Mouse (Mus musculus) urinary bladder, adult 2 months (tissue): ENCODE data around the gene Magi1. TPM values are rescaled to one million over a fixed set of nuclear protein-coding genes. Genes with fewer than 3 reads are reported as not detected.

Source experiments
- DNase-seq: peaks from one replicate; pipeline ENCODE4 v3.0.0; 2022; ENCODE audit warnings: low spot score
- polyA plus RNA-seq: library from polyadenylated mRNA; depleted of rRNA; stranded (reverse); fragments of >200 nt; gene quantifications from 2 replicates; pipeline ENCODE4 v1.2.3, GENCODE M21; 2012

The Magi1 gene
- polyA plus RNA-seq, 1 experiment, result 9.6 TPM

- no peak for DNase-seq
Observed at GRCm38 (mm10) chr6:94116434-94117432, 167.0 kb downstream of the Magi1 start.

- no peak for DNase-seq
Observed at GRCm38 (mm10) chr6:94111833-94112232, 171.9 kb downstream of the Magi1 start.

DNA sequence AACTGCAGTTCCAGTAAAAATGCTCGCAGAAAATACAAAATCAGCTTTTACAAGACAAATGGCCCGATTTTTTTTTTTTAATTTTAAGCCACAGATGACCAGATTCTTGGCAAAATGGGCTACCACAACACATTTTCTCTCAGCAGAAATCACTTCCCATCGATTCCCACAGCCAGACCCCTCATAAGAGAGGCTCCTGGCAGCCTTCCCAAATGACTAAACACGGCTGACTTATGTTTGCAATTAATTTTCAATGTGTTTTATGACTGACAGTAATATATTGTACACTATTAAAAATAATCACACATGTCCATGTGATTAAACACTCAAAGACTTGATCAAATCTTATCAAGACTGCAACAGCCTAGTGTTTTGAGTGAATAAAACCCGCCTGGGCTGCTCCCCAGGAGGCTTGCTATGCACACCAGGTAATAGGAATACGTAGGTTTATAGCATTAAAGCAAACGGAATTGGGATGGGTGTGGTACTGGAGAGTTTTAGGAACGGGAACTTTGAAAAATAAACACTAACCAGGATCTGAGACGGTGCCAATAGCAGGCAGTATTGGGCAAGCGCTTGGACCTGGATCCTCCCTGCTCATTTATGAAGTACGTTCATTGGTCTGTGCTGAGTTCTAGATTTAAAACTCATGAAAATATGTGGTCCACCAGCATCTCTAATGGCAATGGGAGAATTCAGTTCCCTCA lies 176.2 kb downstream of the Magi1 start:
- no peak for DNase-seq

DNA sequence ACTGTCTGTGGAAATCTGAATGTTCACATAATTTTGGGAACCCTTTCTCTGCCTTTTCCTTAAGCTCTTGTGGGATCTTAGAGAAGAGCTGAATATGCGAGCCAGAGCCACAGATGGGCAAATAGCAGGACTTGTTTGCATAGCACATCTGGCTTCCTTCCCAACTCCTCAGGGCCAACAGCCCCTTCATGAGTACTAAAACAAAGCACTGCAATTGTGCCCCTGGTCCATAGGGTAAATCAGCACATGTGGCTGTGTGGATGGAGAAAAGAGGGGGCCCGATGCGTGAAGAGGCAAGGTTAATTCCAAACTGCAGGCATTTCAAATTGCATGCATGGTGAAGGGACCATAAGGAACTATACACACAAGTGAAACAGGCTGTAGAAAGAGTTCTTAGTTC lies 180.1 kb downstream of the Magi1 start:
- DNase-seq, result no peak

- DNase-seq, result no peak
Observed at GRCm38 (mm10) chr6:94101256-94101655, 182.5 kb downstream of the Magi1 start.

DNA sequence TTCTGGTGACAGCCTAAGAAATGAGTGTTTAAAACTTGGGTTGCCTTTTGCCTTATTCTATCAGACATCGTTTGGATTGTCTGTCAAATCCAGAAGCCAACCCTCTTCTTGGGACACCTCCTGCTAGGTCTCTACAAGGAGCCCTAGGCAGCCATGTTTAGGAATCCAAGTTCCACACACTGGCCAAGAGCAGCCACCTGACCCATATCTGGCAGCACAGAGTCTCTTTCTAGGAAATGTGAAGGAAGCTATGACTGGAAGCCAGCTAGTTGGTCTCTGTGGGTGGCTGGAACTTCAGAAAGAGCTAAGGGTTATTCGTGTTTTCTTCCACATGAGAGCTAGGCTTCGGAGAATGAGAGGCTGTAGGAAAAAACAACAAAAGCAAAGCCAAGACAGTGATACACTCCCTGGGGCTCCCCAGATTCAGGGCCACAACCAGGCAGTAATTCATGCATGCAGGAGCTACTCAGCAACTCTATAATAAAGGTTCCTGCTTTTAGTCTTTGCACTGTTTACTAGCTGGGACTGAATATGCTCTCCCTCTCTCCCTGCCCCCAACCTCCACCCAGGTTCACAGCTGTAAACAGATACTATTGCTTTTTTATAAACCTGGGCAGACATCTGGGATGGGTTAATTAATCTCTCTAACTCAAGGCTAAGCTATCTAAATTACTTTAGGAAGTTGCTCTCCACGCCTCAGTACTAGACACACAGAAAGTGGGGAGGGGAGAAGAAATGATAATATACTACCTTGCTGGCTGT lies 188.6 kb downstream of the Magi1 start:
- no peak for DNase-seq

DNA sequence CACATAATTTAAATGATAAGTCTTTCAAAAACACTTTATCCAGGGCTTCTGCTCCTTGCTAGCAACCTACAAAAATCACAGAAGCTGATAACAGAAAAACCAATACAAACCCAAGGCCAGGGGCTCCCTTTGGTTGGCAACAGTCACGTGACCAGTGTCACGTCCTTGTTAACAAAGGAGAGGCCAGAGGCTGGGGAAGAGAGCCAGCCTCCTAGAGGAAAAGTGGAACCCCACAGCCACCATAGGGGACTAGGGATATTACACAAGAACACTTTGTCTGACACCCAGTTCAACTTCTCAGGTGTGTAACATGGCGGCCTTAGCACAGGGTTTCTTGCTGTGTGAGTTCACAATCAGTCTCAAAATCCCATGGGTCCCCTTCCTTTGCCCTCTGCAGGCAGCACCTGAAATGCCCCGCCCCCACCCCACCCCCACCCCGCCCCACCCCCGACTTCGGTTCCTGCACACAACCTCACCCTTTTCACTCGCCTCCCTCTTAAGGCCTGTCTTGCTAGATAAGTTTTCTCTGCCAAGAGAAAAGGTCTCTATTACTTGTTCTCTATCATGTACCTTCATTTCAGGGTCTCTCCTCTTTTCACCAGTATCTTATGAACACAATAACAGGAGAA lies 190.6 kb downstream of the Magi1 start:
- DNase-seq, result no peak

- DNase-seq, result no peak
Observed at GRCm38 (mm10) chr6:94092500-94092899, 191.2 kb downstream of the Magi1 start.

- DNase-seq, result no peak
Observed at GRCm38 (mm10) chr6:94086855-94087254, 196.9 kb downstream of the Magi1 start.

DNA sequence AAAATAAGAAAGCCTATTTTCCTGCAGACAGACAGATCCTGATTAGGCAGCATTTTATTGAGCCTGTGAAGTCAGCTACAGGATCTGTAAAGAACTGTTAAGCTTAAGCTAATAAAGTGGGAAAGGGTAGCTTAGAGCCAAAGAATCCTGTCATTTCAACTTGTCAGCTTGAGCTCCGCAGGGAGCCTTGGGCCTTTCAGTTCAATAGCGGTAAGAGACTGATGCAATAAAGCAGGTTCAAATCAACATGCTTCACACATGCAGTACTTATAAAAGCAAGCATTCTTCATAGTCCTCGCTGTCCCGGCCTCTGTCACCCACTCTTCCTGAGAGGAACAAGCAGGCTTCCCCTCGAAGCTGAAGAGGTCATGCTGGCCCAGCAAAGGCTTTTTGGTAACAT lies 199.0 kb downstream of the Magi1 start:
- no peak for DNase-seq

GRCm38 (mm10) chr6:94083459-94083858 lies 200.3 kb downstream of the Magi1 start:
- no peak for DNase-seq

DNA sequence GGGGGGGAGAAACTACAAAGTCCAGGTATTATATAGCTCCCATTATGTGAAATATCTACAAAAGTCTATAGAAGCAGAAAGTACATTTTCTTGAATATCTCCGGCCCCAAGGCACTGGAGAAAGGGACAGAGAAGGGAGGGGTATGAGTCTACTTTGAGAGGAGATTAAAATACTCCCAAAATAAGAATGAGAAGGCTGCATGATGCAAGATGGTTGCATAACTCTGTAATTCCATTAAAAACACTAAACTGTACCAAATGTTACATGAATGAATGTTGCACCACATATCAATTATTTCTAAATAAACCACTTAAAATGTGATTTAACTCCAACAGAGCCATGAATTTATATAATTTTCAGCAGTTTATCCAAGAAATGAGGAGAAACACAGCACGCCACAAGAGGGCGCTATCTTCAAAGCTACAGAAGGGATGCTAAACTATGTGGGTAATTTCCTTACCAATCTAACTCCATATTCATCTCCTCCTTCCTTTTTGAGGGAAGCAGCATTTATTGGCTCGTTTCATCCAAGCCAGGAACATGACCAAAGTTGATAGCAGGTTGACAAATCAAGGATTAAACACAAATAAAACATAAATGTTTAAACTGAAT lies 202.7 kb downstream of the Magi1 start:
- peak; percentile 48 for DNase-seq

- no peak for DNase-seq
Observed at GRCm38 (mm10) chr6:94078934-94079333, 204.8 kb downstream of the Magi1 start.

- no peak for DNase-seq
Observed at GRCm38 (mm10) chr6:94077013-94077412, 206.7 kb downstream of the Magi1 start.

DNA sequence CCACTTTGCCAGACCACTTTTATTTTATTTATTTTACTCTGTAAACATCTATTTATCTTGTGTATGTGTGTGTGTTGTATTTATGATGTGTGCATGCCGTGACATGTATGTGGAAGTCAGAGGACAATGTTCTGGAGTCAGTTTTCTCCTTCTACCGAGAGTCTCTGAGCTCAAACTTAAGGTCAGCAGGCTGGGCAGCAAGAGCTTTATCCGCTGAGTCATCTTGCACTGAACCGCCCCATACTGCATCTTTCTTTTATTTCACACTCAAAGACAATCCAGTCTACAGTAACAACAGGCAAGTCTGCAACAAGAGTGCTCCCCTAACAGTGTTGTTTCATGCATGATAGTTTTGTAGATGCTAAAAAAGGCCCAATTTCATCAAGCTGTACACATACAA lies 207.7 kb downstream of the Magi1 start:
- DNase-seq, result no peak

DNA sequence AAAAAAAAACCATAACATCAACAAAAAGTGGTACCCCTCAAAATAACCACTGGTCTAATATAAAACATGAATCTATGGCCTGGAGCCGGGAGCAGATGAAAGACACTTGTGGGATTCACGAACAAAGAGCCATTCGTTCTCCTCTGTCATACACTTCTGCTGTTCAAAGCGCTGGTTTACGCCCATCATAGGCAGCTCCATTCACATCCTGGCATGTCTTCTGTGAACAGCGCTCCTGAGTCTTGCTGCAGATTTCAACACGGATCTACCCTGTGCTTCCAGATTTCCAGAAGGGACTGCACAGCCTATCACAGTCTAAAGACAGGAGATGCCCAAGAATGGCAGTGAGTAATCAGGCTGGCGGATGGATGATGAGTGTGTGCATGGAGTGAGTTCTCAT lies 208.5 kb downstream of the Magi1 start:
- DNase-seq, result no peak

DNA sequence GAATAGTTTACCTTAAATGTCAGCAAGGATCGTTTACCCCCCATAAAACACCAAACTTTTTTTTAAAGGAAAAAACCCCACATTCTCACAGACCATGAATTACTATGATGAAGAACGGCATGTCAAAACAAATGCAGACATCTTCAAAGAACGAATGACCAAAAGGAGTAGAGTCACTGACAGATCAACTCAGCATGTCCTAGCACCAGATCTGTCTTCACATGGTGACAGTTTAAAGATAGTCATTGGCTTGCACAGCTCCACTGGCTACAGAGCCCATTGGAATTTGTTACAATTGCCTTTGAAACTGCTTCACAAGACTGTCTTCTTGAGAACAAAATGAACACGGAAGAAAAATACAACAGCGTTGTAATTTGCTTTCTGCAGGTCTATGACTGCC lies 212.0 kb downstream of the Magi1 start:
- no peak for DNase-seq

GRCm38 (mm10) chr6:94070702-94071101 lies 213.0 kb downstream of the Magi1 start:
- DNase-seq, result no peak

DNA sequence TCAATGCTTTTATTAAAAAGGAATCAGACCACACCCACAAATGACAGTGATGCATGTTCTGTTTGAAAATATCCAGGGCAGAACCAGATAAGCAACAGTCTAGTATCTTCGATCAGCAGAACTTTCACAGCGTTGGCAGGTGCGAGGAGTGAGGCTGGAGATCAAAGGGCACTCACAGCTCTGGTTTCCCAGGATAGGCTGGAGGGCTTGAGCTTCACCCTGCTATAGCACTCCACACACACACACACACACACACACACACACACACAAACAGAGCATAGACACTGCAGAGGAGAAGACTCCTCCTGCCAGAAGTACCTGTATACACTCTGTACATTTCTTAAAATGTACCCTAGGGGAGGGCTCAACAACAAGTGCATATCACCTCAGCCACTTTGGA lies 214.3 kb downstream of the Magi1 start:
- no peak for DNase-seq

- DNase-seq, result no peak
Observed at GRCm38 (mm10) chr6:94067741-94068450, 215.8 kb downstream of the Magi1 start.

DNA sequence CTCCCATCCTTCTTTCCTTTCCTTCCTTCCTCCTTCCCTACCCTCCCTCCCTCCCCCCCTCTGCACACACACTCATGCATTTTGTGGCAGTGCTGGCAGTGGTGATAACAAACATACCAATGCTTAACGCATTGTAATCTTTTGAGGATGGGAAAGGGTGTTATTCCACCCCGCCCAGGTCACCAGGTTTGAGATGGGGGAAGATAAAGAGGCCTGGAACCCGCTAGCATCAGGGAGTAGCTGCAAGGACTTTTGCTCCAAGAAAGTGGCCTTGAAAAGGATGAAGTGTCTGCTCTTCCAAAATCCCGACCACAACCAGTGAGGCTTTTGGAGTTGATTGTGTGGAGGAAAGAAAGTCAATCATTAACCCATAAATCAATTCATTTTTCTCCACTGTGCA lies 218.9 kb downstream of the Magi1 start:
- no peak for DNase-seq
